Mouse (Mus musculus) forebrain, embryonic 13.5 days (tissue): ENCODE measurements around the gene Elavl4. TPM values are rescaled to one million over a fixed set of nuclear protein-coding genes. Genes with fewer than 3 reads are reported as not detected.

Experiments used
- polyA plus RNA-seq: library from polyadenylated mRNA; unstranded; fragments of >200 nt; fragmentation: Nextera tagmentation; extraction: Ambion mirVana; gene quantifications from 2 replicates; pipeline ENCODE4 v1.2.1, GENCODE M21; 2015

Gene Elavl4
- polyA plus RNA-seq, 1 experiment from 2014 or later = 261 TPM

Other genes starting within 250 kb of the Elavl4 start
- gene Agbl4, start 45.8 kb upstream of the Elavl4 start, polyA plus RNA-seq = 2.3 and 2.5 TPM in 2 replicates